Mouse (Mus musculus): ENCODE results near the gene Cfap20. TPM values are rescaled to one million over a fixed set of nuclear protein-coding genes. Genes with fewer than 3 reads are reported as not detected.
A peak's percentile ranks its signal among the peaks of the same experiment; 100 is the strongest.

The Cfap20 gene
- polyA plus RNA-seq (2015; fragmentation: Nextera tagmentation; extraction: Ambion mirVana): 122 and 128 TPM in 2 replicates

GRCm38 (mm10) chr8:95434686-95435439, at the start of gene Cfap20:
Gene Cfap20, minus strand, starts transcription at chr8:95434869.
- 1% methylated on average over 50 of the region's 51 CpGs for WGBS
- Histone ChIP-seq H3K4me1 (peaks cover 24% of the 10 kb centered on the region), H3K27me3 (no peaks in the 10 kb centered on the region), H3K27ac (peak within 1 kb of the TSS; percentile 95), H3K36me3 (peaks cover 3% of the 10 kb centered on the region; the same call in 1 of the 2 replicates), H3K9ac (peak within 1 kb of the TSS; percentile 94), H3K4me2 (peak within 1 kb of the TSS; percentile 76), H3K9me3 (no peaks in the 10 kb centered on the region), H3K4me3 (peak within 1 kb of the TSS; percentile 99)
- ATAC-seq (ENCODE audit: insufficient number of reproducible peaks, low FRiP score, low TSS enrichment, low read depth): peak; percentile 97

GRCm38 (mm10) chr8:95470008-95470407, 35.3 kb upstream of the Cfap20 start:
- Histone ChIP-seq H3K4me2 (no peak overlapping the region), H3K4me3 (no peak overlapping the region), H3K27ac (no peak overlapping the region), H3K4me1 (no peaks in the 10 kb centered on the region), H3K27me3 (no peaks in the 10 kb centered on the region), H3K36me3 (peaks cover 72% of the 10 kb centered on the region), H3K9ac (no peak overlapping the region), H3K9me3 (no peaks in the 10 kb centered on the region)
- WGBS: 95% methylated on average over 4 of the region's 4 CpGs
- ATAC-seq (ENCODE audit: insufficient number of reproducible peaks, low FRiP score, low TSS enrichment, low read depth): no peak

GRCm38 (mm10) chr8:95468995-95469394, 34.3 kb upstream of the Cfap20 start:
- no peaks in the 10 kb centered on the region for H3K4me1 ChIP-seq
- no peaks in the 10 kb centered on the region for H3K27me3 ChIP-seq
- H3K4me2 ChIP-seq: no peak overlapping the region
- no peak overlapping the region for H3K27ac ChIP-seq
- no peaks in the 10 kb centered on the region for H3K9me3 ChIP-seq
- no peak for ATAC-seq (ENCODE audit: insufficient number of reproducible peaks, low FRiP score, low TSS enrichment, low read depth)
- no peak overlapping the region for H3K9ac ChIP-seq
- H3K36me3 ChIP-seq: peaks cover 73% of the 10 kb centered on the region
- 87% methylated on average over 3 of the region's 3 CpGs for WGBS
- H3K4me3 ChIP-seq: no peak overlapping the region

- H3K4me1 ChIP-seq: no peaks in the 10 kb centered on the region
- 81% methylated on average over 2 of the region's 2 CpGs for WGBS
- no peak overlapping the region for H3K4me3 ChIP-seq
- peaks cover 61% of the 10 kb centered on the region for H3K36me3 ChIP-seq
- H3K27me3 ChIP-seq: no peaks in the 10 kb centered on the region
- no peak overlapping the region for H3K9ac ChIP-seq
- no peak overlapping the region for H3K4me2 ChIP-seq
- H3K27ac ChIP-seq: no peak overlapping the region
- no peak for ATAC-seq (ENCODE audit: insufficient number of reproducible peaks, low FRiP score, low TSS enrichment, low read depth)
- H3K9me3 ChIP-seq: no peaks in the 10 kb centered on the region
Measured at GRCm38 (mm10) chr8:95466543-95466942, 31.9 kb upstream of the Cfap20 start.

- Histone ChIP-seq H3K27me3 (no peaks in the 10 kb centered on the region), H3K9ac (no peak overlapping the region), H3K4me2 (no peak overlapping the region), H3K9me3 (no peaks in the 10 kb centered on the region), H3K27ac (no peak overlapping the region), H3K36me3 (peaks cover 91% of the 10 kb centered on the region), H3K4me3 (no peak overlapping the region), H3K4me1 (no peaks in the 10 kb centered on the region)
- 62% methylated on average over 8 of the region's 8 CpGs for WGBS
- ATAC-seq (ENCODE audit: insufficient number of reproducible peaks, low FRiP score, low TSS enrichment, low read depth): no peak
Measured at GRCm38 (mm10) chr8:95452518-95452917, 17.8 kb upstream of the Cfap20 start.

GRCm38 (mm10) chr8:95450271-95450670, 15.6 kb upstream of the Cfap20 start:
- no peak overlapping the region for H3K4me3 ChIP-seq
- H3K4me2 ChIP-seq: no peak overlapping the region
- H3K9me3 ChIP-seq: no peaks in the 10 kb centered on the region
- no peaks in the 10 kb centered on the region for H3K4me1 ChIP-seq
- H3K27me3 ChIP-seq: no peaks in the 10 kb centered on the region
- no peak overlapping the region for H3K27ac ChIP-seq
- no peak overlapping the region for H3K9ac ChIP-seq
- 97% methylated on average over 5 of the region's 5 CpGs for WGBS
- H3K36me3 ChIP-seq: peaks cover 78% of the 10 kb centered on the region
- no peak for ATAC-seq (ENCODE audit: insufficient number of reproducible peaks, low FRiP score, low TSS enrichment, low read depth)

- Histone ChIP-seq H3K27me3 (no peaks in the 10 kb centered on the region), H3K9ac (no peak overlapping the region), H3K4me3 (no peak overlapping the region), H3K4me2 (no peak overlapping the region), H3K27ac (no peak overlapping the region), H3K4me1 (no peaks in the 10 kb centered on the region), H3K9me3 (no peaks in the 10 kb centered on the region), H3K36me3 (peaks cover 55% of the 10 kb centered on the region)
- no peak for ATAC-seq (ENCODE audit: insufficient number of reproducible peaks, low FRiP score, low TSS enrichment, low read depth)
- 89% methylated on average over 7 of the region's 7 CpGs for WGBS
Measured at GRCm38 (mm10) chr8:95447661-95448060, 13.0 kb upstream of the Cfap20 start.

- 84% methylated on average over 4 of the region's 4 CpGs for WGBS
- Histone ChIP-seq H3K9me3 (no peaks in the 10 kb centered on the region), H3K36me3 (peaks cover 33% of the 10 kb centered on the region), H3K9ac (no peak overlapping the region), H3K4me1 (no peaks in the 10 kb centered on the region), H3K27me3 (no peaks in the 10 kb centered on the region), H3K27ac (no peak overlapping the region), H3K4me3 (no peak overlapping the region), H3K4me2 (no peak overlapping the region)
- no peak for ATAC-seq (ENCODE audit: insufficient number of reproducible peaks, low FRiP score, low TSS enrichment, low read depth)
Measured at GRCm38 (mm10) chr8:95445042-95445441, 10.4 kb upstream of the Cfap20 start.

GRCm38 (mm10) chr8:95441491-95442039, 6.9 kb upstream of the Cfap20 start:
- Histone ChIP-seq H3K9ac (no peak overlapping the region), H3K36me3 (no peaks in the 10 kb centered on the region; the same call in 1 of the 2 replicates), H3K27me3 (no peaks in the 10 kb centered on the region), H3K4me2 (no peak overlapping the region), H3K9me3 (no peaks in the 10 kb centered on the region), H3K4me1 (no peaks in the 10 kb centered on the region), H3K27ac (no peak overlapping the region), H3K4me3 (no peak overlapping the region)
- no peak for ATAC-seq (ENCODE audit: insufficient number of reproducible peaks, low FRiP score, low TSS enrichment, low read depth)
- WGBS: 48% methylated on average over 5 of the region's 5 CpGs

GRCm38 (mm10) chr8:95440168-95440709, 5.6 kb upstream of the Cfap20 start:
- no peaks in the 10 kb centered on the region for H3K9me3 ChIP-seq
- no peak overlapping the region for H3K27ac ChIP-seq
- no peaks in the 10 kb centered on the region for H3K36me3 ChIP-seq
- no peaks in the 10 kb centered on the region for H3K27me3 ChIP-seq
- no peaks in the 10 kb centered on the region for H3K4me1 ChIP-seq
- ATAC-seq (ENCODE audit: insufficient number of reproducible peaks, low FRiP score, low TSS enrichment, low read depth): no peak
- WGBS: 86% methylated on average over 5 of the region's 5 CpGs
- no peak overlapping the region for H3K4me3 ChIP-seq
- H3K4me2 ChIP-seq: no peak overlapping the region
- H3K9ac ChIP-seq: no peak overlapping the region

- no peaks in the 10 kb centered on the region for H3K36me3 ChIP-seq
- ATAC-seq (ENCODE audit: insufficient number of reproducible peaks, low FRiP score, low TSS enrichment, low read depth): no peak
- no peaks in the 10 kb centered on the region for H3K4me1 ChIP-seq
- no peak overlapping the region for H3K4me2 ChIP-seq
- no peak overlapping the region for H3K4me3 ChIP-seq
- no peaks in the 10 kb centered on the region for H3K9me3 ChIP-seq
- WGBS: 89% methylated on average over 2 of the region's 2 CpGs
- no peak overlapping the region for H3K27ac ChIP-seq
- H3K27me3 ChIP-seq: no peaks in the 10 kb centered on the region
- H3K9ac ChIP-seq: no peak overlapping the region
Measured at GRCm38 (mm10) chr8:95439421-95439820, 4.8 kb upstream of the Cfap20 start.

GRCm38 (mm10) chr8:95437341-95437992, 2.8 kb upstream of the Cfap20 start:
- H3K27ac ChIP-seq: no peak overlapping the region
- H3K36me3 ChIP-seq: no peaks in the 10 kb centered on the region
- no peak for ATAC-seq (ENCODE audit: insufficient number of reproducible peaks, low FRiP score, low TSS enrichment, low read depth)
- 44% methylated on average over 5 of the region's 5 CpGs for WGBS
- H3K9ac ChIP-seq: no peak overlapping the region
- no peak overlapping the region for H3K4me3 ChIP-seq
- peaks cover 14% of the 10 kb centered on the region for H3K4me1 ChIP-seq
- H3K9me3 ChIP-seq: no peaks in the 10 kb centered on the region
- H3K4me2 ChIP-seq: no peak overlapping the region
- no peaks in the 10 kb centered on the region for H3K27me3 ChIP-seq

Data from limb, embryonic 15.5 days (tissue).